Mouse (Mus musculus) intestine, postnatal 0 days (tissue): Measurements from ENCODE around the gene Nfasc. TPM values are rescaled to one million over a fixed set of nuclear protein-coding genes. Genes with fewer than 3 reads are reported as not detected.

Experiments
- ATAC-seq: fragments of 200-750 bp; cut with Nextera tagmentation; 2 replicates; pipeline ENCODE4 v1.8.0; 2017; ENCODE audit warnings: mild to moderate bottlenecking, moderate TSS enrichment, moderate library complexity
- H3K27ac ChIP-seq: fragments of 300-500 bp; sonication (generic); 2 replicates; pipeline ENCODE4 v1.5.1; 2014; ENCODE audit warnings: mild to moderate bottlenecking, low read depth, low read length, moderate library complexity
- H3K27me3 ChIP-seq: fragments of 300-500 bp; sonication (generic); replicated peaks from 2 replicates; pipeline ENCODE4 v1.6.1; 2014; ENCODE audit warnings: low read length, mixed read lengths; ENCODE audit not compliant: control insufficient read depth, insufficient read depth
- H3K36me3 ChIP-seq: fragments of 300-500 bp; sonication (generic); 2 replicates; pipeline ENCODE4 v1.6.1; 2014; ENCODE audit warnings: mild to moderate bottlenecking, moderate library complexity; ENCODE audit not compliant: control insufficient read depth, insufficient read depth
- H3K4me1 ChIP-seq: fragments of 300-500 bp; sonication (generic); replicated peaks from 2 replicates; pipeline ENCODE4 v1.6.1; 2014; ENCODE audit warnings: antibody characterized with exemption, low read length, mixed read lengths; ENCODE audit not compliant: control insufficient read depth, insufficient read depth
- H3K4me2 ChIP-seq: fragments of 300-500 bp; sonication (generic); replicated peaks from 2 replicates; pipeline ENCODE4 v1.6.1; 2014; ENCODE audit warnings: low read depth, mild to moderate bottlenecking, moderate library complexity
- H3K4me3 ChIP-seq: fragments of 300-500 bp; sonication (generic); 2 replicates; pipeline ENCODE4 v1.5.1; 2014; ENCODE audit warnings: low read depth, low read length
- H3K9ac ChIP-seq: fragments of 300-500 bp; sonication (generic); 2 replicates; pipeline ENCODE4 v1.6.1; 2014; ENCODE audit warnings: mild to moderate bottlenecking, low read depth, low read length
- H3K9me3 ChIP-seq: fragments of 300-500 bp; sonication (generic); 2 replicates; pipeline ENCODE4 v1.6.1; 2016; ENCODE audit warnings: mixed run types; ENCODE audit not compliant: control insufficient read depth
- CTCF ChIP-seq: sonication (generic); IDR thresholded peaks from 2 replicates; pipeline ENCODE4 v1.5.1; 2016; ENCODE audit warnings: low read depth, mild to moderate bottlenecking, control low read depth, antibody characterized with exemption, moderate library complexity
- WGBS: fragments of 180-500 bp; shearing (Covaris S2); extraction: QIAGEN DNeasy Blood & Tissue Kit; methylation state at CpG from one replicate; pipeline ENCODE4 v1.1.7; 2014; 5-methylcytosine and 5-hydroxymethylcytosine counted together
- polyA plus RNA-seq: library from polyadenylated mRNA; unstranded; fragments of >200 nt; fragmentation: Nextera tagmentation; extraction: Ambion mirVana; gene quantifications from 2 replicates; pipeline ENCODE4 v1.2.1, GENCODE M21; 2015

Gene Nfasc
- polyA plus RNA-seq, 1 experiment from 2014 or later = 0.83 TPM

DNA sequence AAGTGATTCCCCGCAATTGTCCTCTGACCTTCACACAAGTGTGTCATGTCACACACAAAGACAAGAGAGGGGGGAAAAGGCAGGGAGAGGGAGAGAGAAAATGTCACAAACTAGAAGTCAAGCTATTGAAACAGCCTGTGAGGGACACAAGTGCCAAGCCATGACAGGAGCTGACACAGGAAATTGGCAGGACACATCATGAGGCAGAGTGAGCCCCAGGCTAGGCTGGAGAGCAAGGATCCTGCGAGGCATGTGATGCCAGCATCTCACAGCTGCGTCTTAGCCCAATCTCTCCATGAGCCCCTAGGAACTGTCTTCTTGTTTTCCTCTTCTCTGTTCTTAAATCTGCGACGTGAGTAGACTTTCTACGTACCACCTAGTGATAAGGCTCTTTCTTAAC lies 33.4 kb upstream of the Nfasc start:
- Histone ChIP-seq H3K4me1 (no peaks in the 10 kb centered on the region), H3K27ac (no peak overlapping the region), H3K36me3 (no peaks in the 10 kb centered on the region), H3K27me3 (no peaks in the 10 kb centered on the region), H3K9ac (no peak overlapping the region), H3K4me3 (no peak overlapping the region), H3K9me3 (no peaks in the 10 kb centered on the region), H3K4me2 (no peak overlapping the region)
- TF ChIP-seq CTCF = no peak
- no peak for ATAC-seq
- 86% methylated on average over 6 of the region's 6 CpGs for WGBS

DNA sequence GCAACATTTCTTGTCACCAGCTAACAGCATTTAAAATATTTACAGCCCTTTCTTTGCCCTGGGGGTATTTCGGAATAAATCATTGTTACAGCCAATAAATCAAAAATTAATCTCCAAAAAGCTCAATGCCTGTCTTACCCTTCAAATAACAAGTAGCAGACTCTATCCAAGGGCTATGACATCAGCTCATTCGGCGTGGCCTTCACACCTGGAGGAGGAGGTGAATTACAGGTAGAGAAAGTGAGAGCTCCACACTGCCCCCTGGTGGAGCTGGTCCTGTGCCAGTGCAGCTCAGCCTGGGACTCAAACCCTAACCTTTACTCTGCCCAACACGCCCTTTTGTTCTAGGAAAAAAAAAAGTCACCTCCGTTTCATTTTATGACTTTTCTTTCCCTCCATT lies 29.8 kb upstream of the Nfasc start:
- Histone ChIP-seq H3K4me1 (no peaks in the 10 kb centered on the region), H3K4me2 (no peak overlapping the region), H3K9ac (no peak overlapping the region), H3K9me3 (no peaks in the 10 kb centered on the region), H3K27ac (no peak overlapping the region), H3K27me3 (no peaks in the 10 kb centered on the region), H3K4me3 (no peak overlapping the region), H3K36me3 (no peaks in the 10 kb centered on the region)
- 22% methylated on average over 5 of the region's 5 CpGs for WGBS
- no peak for ATAC-seq
- TF ChIP-seq CTCF = peak; percentile 68

DNA sequence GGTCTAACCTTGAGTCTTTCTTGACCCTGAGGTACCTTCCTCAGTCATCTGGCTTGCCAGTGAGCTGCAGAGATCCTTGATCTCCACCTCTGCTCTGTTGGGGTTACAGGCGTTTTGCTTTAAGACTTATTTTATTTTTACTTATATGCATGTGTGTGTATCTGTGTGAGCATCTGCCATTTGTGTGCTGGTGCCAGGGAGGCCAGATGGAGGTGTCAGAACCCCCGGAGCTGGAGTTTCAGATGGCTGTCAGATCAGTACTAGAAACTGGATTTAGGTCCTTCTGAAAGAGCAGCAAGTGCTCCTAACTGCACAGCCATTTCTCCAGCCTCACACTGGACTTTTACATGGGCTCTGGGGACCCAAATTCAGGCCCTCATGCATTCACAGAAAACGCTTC lies 28.0 kb upstream of the Nfasc start:
- Histone ChIP-seq H3K27me3 (no peaks in the 10 kb centered on the region), H3K4me1 (no peaks in the 10 kb centered on the region), H3K4me2 (no peak overlapping the region), H3K9ac (no peak overlapping the region), H3K4me3 (no peak overlapping the region), H3K9me3 (no peaks in the 10 kb centered on the region), H3K36me3 (no peaks in the 10 kb centered on the region), H3K27ac (no peak overlapping the region)
- ATAC-seq = no peak
- no peak for TF ChIP-seq CTCF
- WGBS = 68% methylated on average over 3 of the region's 3 CpGs

DNA sequence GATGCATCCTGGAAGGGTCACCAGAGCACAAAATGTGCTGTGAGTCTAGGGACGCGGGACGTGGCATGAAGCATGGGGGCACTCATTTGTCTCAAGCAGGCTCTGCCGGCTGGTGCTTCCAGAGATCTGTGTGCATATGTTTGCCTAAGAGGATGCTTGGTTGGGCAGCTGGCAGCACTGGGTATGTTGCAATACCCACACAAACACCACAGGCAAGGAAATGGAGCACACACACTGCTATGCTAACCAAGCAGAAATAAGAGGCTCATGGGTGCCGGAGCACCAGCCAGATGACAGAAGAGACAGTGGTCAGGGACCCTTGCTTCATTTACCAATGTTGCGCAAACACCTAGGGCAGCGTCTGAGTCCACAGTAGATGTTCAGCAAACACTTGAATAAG lies 25.8 kb upstream of the Nfasc start:
- WGBS = 92% methylated on average over 7 of the region's 7 CpGs
- Histone ChIP-seq H3K36me3 (no peaks in the 10 kb centered on the region), H3K27ac (no peak overlapping the region), H3K4me1 (no peaks in the 10 kb centered on the region), H3K4me2 (no peak overlapping the region), H3K27me3 (no peaks in the 10 kb centered on the region), H3K9me3 (no peaks in the 10 kb centered on the region), H3K9ac (no peak overlapping the region), H3K4me3 (no peak overlapping the region)
- ATAC-seq = no peak
- TF ChIP-seq CTCF = no peak

DNA sequence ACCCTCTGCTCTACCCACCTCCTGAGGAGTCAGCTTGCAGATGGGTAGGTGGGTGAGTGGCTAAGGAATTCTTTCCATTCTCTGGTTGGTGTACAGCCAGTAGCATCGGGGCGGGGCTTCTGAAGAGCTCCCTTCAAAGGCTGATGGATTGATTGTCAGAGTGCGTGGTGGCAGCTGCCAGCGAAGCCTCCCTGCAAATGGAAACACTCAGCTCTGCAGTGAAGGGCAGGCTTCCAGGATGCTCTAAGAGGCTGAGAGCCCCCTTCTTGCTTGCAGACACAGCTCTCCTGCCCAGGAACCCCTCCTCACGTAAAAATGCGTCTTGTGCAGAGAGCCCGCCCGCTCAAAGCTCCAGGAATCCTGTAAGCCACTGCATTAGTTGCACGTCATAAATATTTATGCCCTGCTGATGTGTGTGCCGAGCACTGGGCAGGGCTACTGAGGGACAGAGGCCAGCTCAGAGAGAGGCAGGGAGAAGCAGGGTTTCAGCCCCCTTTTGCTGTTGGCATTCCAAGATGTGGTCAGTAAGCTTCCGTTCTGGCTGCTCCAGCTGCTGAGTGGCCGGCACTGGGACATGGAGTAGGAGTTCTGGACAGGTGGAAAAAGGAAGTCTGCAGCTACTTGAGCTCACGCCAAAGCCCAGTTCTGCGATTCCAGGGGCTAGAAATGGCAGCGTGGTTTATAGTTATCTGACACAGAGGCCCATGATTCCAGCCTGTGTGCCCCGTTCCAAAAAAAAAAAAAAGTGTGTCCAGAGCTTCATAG lies 24.5 kb upstream of the Nfasc start:
- no peaks in the 10 kb centered on the region for H3K4me1 ChIP-seq
- H3K27me3 ChIP-seq = 0 out of 2 replicates have a peak, but pooled peaks cover 4% of the 10 kb centered on the region
- H3K4me2 ChIP-seq = 0 out of 2 replicates have a peak overlapping the region, but pooled peaks have one; percentile 17
- no peak for TF ChIP-seq CTCF
- 21% methylated on average over 16 of the region's 16 CpGs for WGBS
- no peaks in the 10 kb centered on the region for H3K9me3 ChIP-seq
- no peaks in the 10 kb centered on the region for H3K36me3 ChIP-seq
- no peak overlapping the region; the same call in 1 of the 2 replicates for H3K4me3 ChIP-seq
- ATAC-seq = no peak
- no peak overlapping the region for H3K9ac ChIP-seq
- no peak overlapping the region for H3K27ac ChIP-seq

DNA sequence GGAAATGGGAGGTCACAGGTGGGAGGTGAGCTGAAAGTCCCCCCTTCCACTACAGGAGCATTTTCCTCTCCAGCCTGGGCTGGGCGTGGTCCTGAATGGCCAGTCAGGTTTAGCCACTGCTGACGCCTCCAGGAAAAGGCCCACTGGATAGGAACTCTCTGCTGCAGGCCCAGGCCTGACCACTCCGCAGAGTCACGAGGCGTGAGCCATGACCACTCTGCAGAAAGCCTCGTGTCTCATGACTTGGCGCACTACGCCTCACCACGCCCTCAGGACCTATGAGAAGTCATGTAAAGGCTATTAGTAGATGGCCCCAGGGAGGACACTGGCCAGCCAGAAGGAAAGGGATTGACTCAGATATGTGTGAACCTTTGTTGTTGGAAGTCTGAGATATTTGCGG lies 23.6 kb upstream of the Nfasc start:
- H3K9me3 ChIP-seq = no peaks in the 10 kb centered on the region
- no peaks in the 10 kb centered on the region for H3K4me1 ChIP-seq
- no peak overlapping the region for H3K9ac ChIP-seq
- 0 out of 2 replicates have a peak, but pooled peaks cover 4% of the 10 kb centered on the region for H3K27me3 ChIP-seq
- no peak overlapping the region for H3K4me2 ChIP-seq
- H3K36me3 ChIP-seq = no peaks in the 10 kb centered on the region
- H3K4me3 ChIP-seq = no peak overlapping the region
- peak; percentile 13; the same call in 1 of the 2 replicates for ATAC-seq
- 51% methylated on average over 10 of the region's 10 CpGs for WGBS
- H3K27ac ChIP-seq = no peak overlapping the region
- TF ChIP-seq CTCF = no peak
